Mouse (Mus musculus): ENCODE results near the gene Fancd2os.

The Fancd2os gene

GRCm38 (mm10) chr6:113605224-113605545 is 4.7 kb upstream of the Fancd2os start:
- peak; percentile 21 for ATAC-seq (ENCODE audit: low TSS enrichment)

- peak; percentile 82 for ATAC-seq (ENCODE audit: low TSS enrichment)
These were observed 4.1 kb upstream of the Fancd2os start, which contains the start of gene Brk1 for GRCm38 (mm10) chr6:113604432-113605223. TSS of gene Brk1 (plus strand) at chr6:113604772.

- no peak for ATAC-seq (ENCODE audit: low TSS enrichment)
These were observed 3.5 kb upstream of the Fancd2os start for GRCm38 (mm10) chr6:113603993-113604392.

- ATAC-seq (ENCODE audit: low TSS enrichment), result no peak
These were observed 2.3 kb upstream of the Fancd2os start for GRCm38 (mm10) chr6:113602821-113603220.

GRCm38 (mm10) chr6:113599833-113600232 is 682 bp downstream of the Fancd2os start:
- no peak for ATAC-seq (ENCODE audit: low TSS enrichment)

- ATAC-seq (ENCODE audit: low TSS enrichment), result no peak
These were observed 2.6 kb downstream of the Fancd2os start for GRCm38 (mm10) chr6:113597945-113598344.

- no peak for ATAC-seq (ENCODE audit: low TSS enrichment)
These were observed 7.9 kb downstream of the Fancd2os start for GRCm38 (mm10) chr6:113592637-113593036.

DNA sequence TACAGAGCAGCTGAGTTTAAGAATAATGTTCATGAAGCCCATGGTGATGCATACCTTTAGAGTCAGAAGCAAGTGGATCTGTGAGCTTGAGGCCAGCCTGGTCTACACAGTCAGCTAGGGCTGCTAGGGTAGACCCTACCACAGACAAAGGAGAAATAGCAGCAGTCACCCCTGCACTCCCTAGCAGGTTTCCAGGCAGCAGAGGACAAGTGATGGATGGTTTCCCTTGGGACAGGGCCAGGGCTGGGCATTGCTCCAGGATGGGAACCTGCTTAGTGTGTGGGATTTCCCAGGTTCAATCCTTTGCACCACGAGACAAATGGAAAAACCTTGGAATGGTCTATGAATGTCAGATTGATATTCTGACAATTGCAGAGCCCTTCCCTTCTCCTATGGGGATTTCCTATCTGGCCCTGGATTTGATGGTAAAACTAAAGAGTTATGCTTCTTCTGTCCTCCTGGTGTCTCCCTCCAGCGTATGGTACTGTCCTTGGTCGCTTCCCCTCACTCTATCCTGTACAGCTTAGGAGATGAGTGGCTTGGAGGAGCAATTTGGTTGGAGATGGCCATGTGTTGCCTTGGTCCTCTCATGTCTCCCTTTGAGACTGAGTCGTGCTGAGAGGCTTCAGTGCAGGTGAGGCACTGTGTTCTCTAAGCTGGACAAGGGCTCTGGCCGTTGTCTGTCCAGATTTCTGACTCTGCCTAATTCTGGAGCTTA is 13.9 kb downstream of the Fancd2os start:
- peak; percentile 48; the same call in 1 of the 2 replicates for ATAC-seq (ENCODE audit: low TSS enrichment)

GRCm38 (mm10) chr6:113585065-113585464 is 15.4 kb downstream of the Fancd2os start:
- ATAC-seq (ENCODE audit: low TSS enrichment), result peak; percentile 85

DNA sequence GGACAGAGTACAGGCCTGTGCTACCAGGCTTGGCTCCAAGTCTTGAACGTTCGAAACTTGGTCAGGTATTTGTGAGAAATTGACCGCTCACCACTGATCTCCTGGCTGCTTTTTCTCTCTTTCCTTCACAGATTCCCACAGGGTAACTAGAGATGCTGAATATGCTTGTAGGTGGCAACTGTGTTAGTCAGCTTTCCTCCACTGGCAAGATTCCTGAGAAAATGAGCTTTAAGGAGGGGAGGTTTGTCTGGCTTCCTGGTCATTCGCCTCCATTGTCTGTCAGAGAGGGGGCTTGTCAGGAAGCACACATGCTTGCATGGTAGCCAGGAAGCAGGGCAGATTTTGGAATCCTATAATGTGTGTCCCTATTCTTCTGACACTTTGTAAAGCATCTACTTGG is 17.5 kb downstream of the Fancd2os start:
- ATAC-seq (ENCODE audit: low TSS enrichment), result peak; percentile 50; the same call in 1 of the 2 replicates

DNA sequence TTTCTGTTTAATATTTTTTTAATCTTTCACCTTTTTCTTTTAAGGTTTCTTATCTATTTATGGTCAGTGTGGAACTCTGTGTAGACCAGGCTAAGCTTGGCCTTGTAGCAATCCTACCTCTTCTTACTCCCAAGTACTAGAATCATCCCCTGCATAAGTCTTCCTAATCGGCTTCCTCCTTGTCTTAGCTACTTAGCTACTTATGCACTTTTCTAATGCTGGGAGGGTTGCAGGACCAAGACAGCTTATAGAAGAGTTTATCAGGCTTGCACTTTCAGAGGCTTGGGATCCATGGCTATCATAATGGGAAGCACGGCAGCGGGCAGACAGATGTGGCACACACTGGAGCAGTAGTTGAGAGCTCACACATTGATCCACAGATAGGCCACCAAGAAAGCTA is 21.2 kb downstream of the Fancd2os start:
- no peak for ATAC-seq (ENCODE audit: low TSS enrichment)

DNA sequence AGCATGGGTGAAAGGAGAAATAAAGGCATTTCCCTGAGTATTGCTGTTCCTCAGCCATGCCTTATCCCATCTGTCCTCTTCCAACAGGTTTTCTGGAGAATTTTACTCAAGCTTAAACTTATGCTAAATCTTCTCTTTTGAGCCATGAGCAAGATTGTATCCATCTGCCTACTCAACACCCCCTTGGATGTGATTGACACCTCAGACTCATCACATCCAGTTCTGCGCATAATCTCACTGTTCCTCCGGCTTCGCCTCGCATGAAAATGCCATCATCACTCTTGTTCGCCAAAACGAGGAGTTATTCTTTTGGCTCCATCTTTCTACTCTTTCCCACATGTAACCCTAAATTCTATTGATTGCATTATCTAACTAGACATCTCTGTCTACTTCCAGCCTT is 24.5 kb downstream of the Fancd2os start:
- peak; percentile 97 for ATAC-seq (ENCODE audit: low TSS enrichment)

DNA sequence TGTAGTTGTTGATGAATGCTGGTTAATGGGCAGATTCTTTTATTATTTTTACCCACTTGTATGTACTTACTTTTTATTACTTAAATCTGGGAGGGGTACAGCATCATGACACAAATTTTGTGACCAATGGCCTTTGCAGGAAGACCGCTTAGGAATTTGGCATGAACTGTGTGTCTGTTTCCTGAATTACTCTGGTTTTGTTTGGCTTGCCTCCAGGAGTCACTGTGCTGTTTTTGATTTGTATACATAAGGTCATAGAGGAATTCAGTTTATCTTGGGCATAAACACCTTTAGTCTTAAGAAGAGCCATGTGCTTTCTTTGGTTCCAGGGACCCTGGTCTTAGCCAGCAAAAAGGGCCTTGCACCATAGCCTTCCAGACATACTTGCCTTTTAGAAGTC is 36.0 kb downstream of the Fancd2os start:
- no peak for ATAC-seq (ENCODE audit: low TSS enrichment)

- ATAC-seq (ENCODE audit: low TSS enrichment), result peak; percentile 69; the same call in 1 of the 2 replicates
These were observed 40.8 kb downstream of the Fancd2os start for GRCm38 (mm10) chr6:113559736-113560135.
